Mouse (Mus musculus) gonadal fat pad, adult 2 months (tissue): ENCODE data around the gene Ints1. TPM values are rescaled to one million over a fixed set of nuclear protein-coding genes. Genes with fewer than 3 reads are reported as not detected.

Experiments
- DNase-seq: peaks from one replicate; pipeline ENCODE4 v3.0.0-alpha.2; 2012; ENCODE audit warnings: low read depth
- polyA plus RNA-seq: library from polyadenylated mRNA; depleted of rRNA; stranded (reverse); fragments of >200 nt; gene quantifications from 2 replicates; pipeline ENCODE4 v1.2.3, GENCODE M21; 2012; rRNA removed

Ints1 gene
- polyA plus RNA-seq, 1 experiment, result 64.4 TPM

GRCm38 (mm10) chr5:139718540-139718939 lies 56.9 kb downstream of the Ints1 start:
- no peak for DNase-seq

- no peak for DNase-seq
Measured at GRCm38 (mm10) chr5:139717723-139718122, 57.8 kb downstream of the Ints1 start.

GRCm38 (mm10) chr5:139706496-139706895 lies 69.0 kb downstream of the Ints1 start:
- no peak for DNase-seq

- DNase-seq, result no peak
Measured at GRCm38 (mm10) chr5:139702905-139703304, 72.6 kb downstream of the Ints1 start.

GRCm38 (mm10) chr5:139702236-139702635 lies 73.2 kb downstream of the Ints1 start:
- no peak for DNase-seq

Other genes starting within 250 kb of the Ints1 start
- not detected in 2 replicates for gene Uncx, start 232.2 kb downstream of the Ints1 start, polyA plus RNA-seq
- gene Micall2, start 39.3 kb downstream of the Ints1 start, polyA plus RNA-seq, result 6.7 and 7.9 TPM in 2 replicates
- gene Mafk, start 15.8 kb upstream of the Ints1 start, polyA plus RNA-seq, result 15.7 and 17.3 TPM in 2 replicates
- 22.5 and 22.6 TPM in 2 replicates for gene Tmem184a, start 44.2 kb upstream of the Ints1 start, polyA plus RNA-seq
- not detected in 2 replicates for gene Gm26938, start 50.7 kb upstream of the Ints1 start, polyA plus RNA-seq
- 19.9 and 27.7 TPM in 2 replicates for gene Psmg3, start 51.2 kb upstream of the Ints1 start, polyA plus RNA-seq
- gene Elfn1, start 132.3 kb upstream of the Ints1 start, polyA plus RNA-seq, result 0.22 and 0.53 TPM in 2 replicates